Mouse (Mus musculus): ENCODE results near the gene Abcb10.

The Abcb10 gene

DNA sequence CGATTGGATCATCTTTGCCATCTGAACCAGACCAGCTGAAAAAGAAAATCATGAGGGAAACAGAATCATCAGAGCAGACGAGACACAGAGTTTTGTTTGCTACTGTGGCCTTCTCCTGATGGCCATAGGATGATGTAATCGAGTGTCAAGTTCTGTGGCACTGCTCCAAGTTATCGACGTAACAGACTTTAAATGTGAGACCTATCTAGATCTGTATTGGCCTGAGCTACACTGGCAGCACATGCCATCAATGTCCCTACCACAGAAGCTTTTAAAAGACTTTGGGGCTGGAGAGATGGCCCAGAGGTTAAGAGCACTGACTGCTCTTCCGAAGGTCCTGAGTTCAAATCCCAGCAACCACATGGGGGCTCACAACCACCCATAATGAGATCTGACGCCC lies 80.3 kb downstream of the Abcb10 start:
- DNase-seq (ENCODE audit: low read depth, low spot score): no peak

Data from WW6 (cell line).